Mouse (Mus musculus) limb, embryonic 13.5 days (tissue): ENCODE data around the gene Tlr9. TPM values are rescaled to one million over a fixed set of nuclear protein-coding genes. Genes with fewer than 3 reads are reported as not detected.

Experiments used
- ATAC-seq: fragments of 200-750 bp; cut with Nextera tagmentation; 2 replicates; pipeline ENCODE4 v1.8.0; 2017; ENCODE audit warnings: low read depth, moderate number of reproducible peaks, moderate TSS enrichment; ENCODE audit not compliant: low FRiP score
- H3K27ac ChIP-seq: fragments of 300-500 bp; sonication (generic); 2 replicates; pipeline ENCODE4 v1.5.1; 2015; ENCODE audit warnings: inconsistent platforms, mild to moderate bottlenecking, moderate library complexity
- H3K27me3 ChIP-seq: fragments of 300-500 bp; sonication (generic); 2 replicates; pipeline ENCODE4 v1.6.1; 2015; ENCODE audit warnings: mild to moderate bottlenecking, inconsistent platforms
- H3K36me3 ChIP-seq: fragments of 300-500 bp; sonication (generic); 2 replicates; pipeline ENCODE4 v1.6.1; 2015; ENCODE audit warnings: inconsistent platforms, mild to moderate bottlenecking, moderate library complexity
- H3K4me1 ChIP-seq: fragments of 300-500 bp; sonication (generic); 2 replicates; pipeline ENCODE4 v1.6.1; 2015; ENCODE audit warnings: inconsistent platforms
- H3K4me2 ChIP-seq: fragments of 300-500 bp; sonication (generic); replicated peaks from 2 replicates; pipeline ENCODE4 v1.6.1; 2015; ENCODE audit warnings: inconsistent platforms, mild to moderate bottlenecking, moderate library complexity
- H3K4me3 ChIP-seq: fragments of 300-500 bp; sonication (generic); 2 replicates; pipeline ENCODE4 v1.5.1; 2015; ENCODE audit warnings: moderate library complexity, mild to moderate bottlenecking, inconsistent platforms
- H3K9ac ChIP-seq: fragments of 300-500 bp; sonication (generic); 2 replicates; pipeline ENCODE4 v1.6.1; 2015; ENCODE audit warnings: mild to moderate bottlenecking, inconsistent platforms
- H3K9me3 ChIP-seq: fragments of 300-500 bp; sonication (generic); 2 replicates; pipeline ENCODE4 v1.6.1; 2016; ENCODE audit warnings: inconsistent platforms
- WGBS: fragments of 180-500 bp; shearing (Covaris S2); methylation state at CpG from one replicate; pipeline ENCODE4 v1.1.7; 2015; 5-methylcytosine and 5-hydroxymethylcytosine counted together
- polyA plus RNA-seq: library from polyadenylated mRNA; unstranded; fragments of >200 nt; fragmentation: Nextera tagmentation; extraction: Ambion mirVana; gene quantifications from 2 replicates; pipeline ENCODE4 v1.2.1, GENCODE M21; 2015

The Tlr9 gene
- polyA plus RNA-seq, 1 experiment from 2014 or later, result 0.05 TPM

GRCm38 (mm10) chr9:106226151-106226682 lies 3.8 kb downstream of the Tlr9 start:
- 4% methylated on average over 34 of the region's 34 CpGs for WGBS
- peak overlapping the region; percentile 44 for H3K4me3 ChIP-seq
- peak; percentile 57; the same call in 1 of the 2 replicates for ATAC-seq
- peaks cover 26% of the 10 kb centered on the region for H3K27me3 ChIP-seq
- H3K36me3 ChIP-seq, result no peaks in the 10 kb centered on the region
- H3K9me3 ChIP-seq, result no peaks in the 10 kb centered on the region
- peak overlapping the region; percentile 79 for H3K4me2 ChIP-seq
- H3K4me1 ChIP-seq, result peaks cover 11% of the 10 kb centered on the region
- no peak overlapping the region for H3K27ac ChIP-seq
- peak overlapping the region; percentile 64 for H3K9ac ChIP-seq

GRCm38 (mm10) chr9:106227790-106228429 lies 5.5 kb downstream of the Tlr9 start:
- Histone ChIP-seq H3K27me3 (peaks cover 26% of the 10 kb centered on the region), H3K4me3 (no peak overlapping the region), H3K9ac (no peak overlapping the region), H3K4me2 (no peak overlapping the region), H3K9me3 (no peaks in the 10 kb centered on the region), H3K27ac (no peak overlapping the region), H3K4me1 (peaks cover 11% of the 10 kb centered on the region), H3K36me3 (peaks cover 11% of the 10 kb centered on the region)
- 80% methylated on average over 8 of the region's 8 CpGs for WGBS
- ATAC-seq, result no peak

DNA sequence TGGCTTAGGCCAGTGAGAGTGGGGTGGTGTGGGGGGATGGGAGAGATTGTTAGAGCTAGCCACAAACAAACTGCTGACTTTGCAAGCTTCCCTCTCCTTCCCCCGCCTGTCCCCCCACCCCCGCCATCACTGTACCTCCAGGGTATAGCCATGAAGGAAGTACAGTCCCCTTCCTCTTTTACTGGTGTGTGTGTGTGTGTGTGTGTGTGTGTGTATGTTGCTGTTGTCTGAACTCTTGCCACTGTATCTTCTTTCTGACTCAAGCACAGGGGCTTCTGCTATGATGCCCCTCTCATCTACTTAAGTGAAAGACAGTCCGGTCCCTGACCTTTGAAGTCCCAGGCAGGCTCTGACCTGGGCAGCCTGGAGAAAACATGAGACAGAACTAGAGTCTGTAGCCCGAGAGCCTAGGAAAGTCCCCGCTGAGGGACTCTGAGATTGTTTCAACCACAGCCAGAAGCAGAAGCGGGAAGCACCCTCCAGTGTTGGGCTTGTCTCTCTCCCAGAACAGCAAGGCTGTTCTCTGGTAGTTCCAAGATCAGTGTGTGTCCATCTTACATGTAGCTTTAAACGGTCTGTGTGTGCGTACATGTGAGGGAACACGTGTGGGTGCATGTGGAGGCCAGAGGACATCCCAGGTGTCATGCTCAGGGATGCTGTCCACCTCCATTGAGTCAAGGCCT lies 7.8 kb downstream of the Tlr9 start:
- Histone ChIP-seq H3K27me3 (peaks cover 13% of the 10 kb centered on the region), H3K36me3 (peaks cover 33% of the 10 kb centered on the region), H3K4me3 (no peak overlapping the region), H3K4me2 (no peak overlapping the region), H3K27ac (no peak overlapping the region), H3K9me3 (no peaks in the 10 kb centered on the region), H3K9ac (no peak overlapping the region), H3K4me1 (peaks cover 11% of the 10 kb centered on the region)
- no peak for ATAC-seq
- 70% methylated on average over 8 of the region's 9 CpGs for WGBS

DNA sequence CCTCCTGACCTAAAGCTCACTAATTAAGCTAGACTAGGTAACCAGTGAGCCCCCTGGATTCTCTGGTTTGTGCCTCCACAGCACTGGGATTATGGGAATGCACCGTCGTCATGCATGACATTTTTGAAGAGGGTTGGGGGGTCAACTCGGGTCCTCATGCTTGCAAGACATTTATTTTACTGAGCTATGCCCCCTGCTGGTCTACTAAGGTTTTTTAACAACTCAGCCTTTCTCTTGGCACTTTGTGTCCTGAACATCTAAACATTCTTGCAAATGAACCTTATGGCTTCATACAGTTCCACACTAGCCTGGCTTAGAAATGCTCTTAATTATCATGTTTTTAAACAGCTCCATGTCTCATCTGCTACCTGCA lies 8.3 kb downstream of the Tlr9 start:
- WGBS, result 60% methylated on average over 3 of the region's 3 CpGs
- no peak for ATAC-seq

DNA sequence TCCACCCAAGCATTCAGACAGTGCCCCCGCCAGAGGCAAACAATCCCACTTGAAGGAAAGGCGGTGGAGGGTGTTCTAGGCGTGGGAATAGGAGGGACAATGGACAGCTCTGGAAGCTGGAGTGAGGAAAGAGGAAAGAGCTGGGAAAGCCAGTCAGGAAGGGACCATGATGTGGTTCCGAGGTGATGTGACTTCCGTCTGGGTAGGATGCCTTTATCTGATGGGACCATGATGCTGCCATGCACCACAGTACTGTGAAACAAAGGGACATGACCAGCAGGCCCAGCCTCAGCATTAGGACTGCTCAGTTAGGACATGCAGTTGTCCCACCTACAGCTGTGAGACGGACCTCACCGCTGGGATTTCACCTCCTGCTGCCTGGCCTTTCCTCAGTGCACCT lies 8.8 kb downstream of the Tlr9 start:
- no peaks in the 10 kb centered on the region for H3K9me3 ChIP-seq
- no peak overlapping the region for H3K4me2 ChIP-seq
- H3K27ac ChIP-seq, result no peak overlapping the region
- WGBS, result 84% methylated on average over 7 of the region's 7 CpGs
- H3K4me1 ChIP-seq, result peaks cover 4% of the 10 kb centered on the region; the same call in 1 of the 2 replicates
- H3K27me3 ChIP-seq, result peaks cover 6% of the 10 kb centered on the region
- no peak overlapping the region for H3K4me3 ChIP-seq
- H3K9ac ChIP-seq, result no peak overlapping the region
- H3K36me3 ChIP-seq, result peaks cover 44% of the 10 kb centered on the region
- no peak for ATAC-seq

More for the DNA sequence above, 8.3 kb downstream of the Tlr9 start:
- H3K4me2 ChIP-seq, result no peak overlapping the region
- no peak overlapping the region for H3K4me3 ChIP-seq
- H3K27ac ChIP-seq, result no peak overlapping the region
- peaks cover 9% of the 10 kb centered on the region for H3K4me1 ChIP-seq
- peaks cover 39% of the 10 kb centered on the region for H3K36me3 ChIP-seq
- no peak overlapping the region for H3K9ac ChIP-seq
- no peaks in the 10 kb centered on the region for H3K9me3 ChIP-seq
- peaks cover 7% of the 10 kb centered on the region for H3K27me3 ChIP-seq

DNA sequence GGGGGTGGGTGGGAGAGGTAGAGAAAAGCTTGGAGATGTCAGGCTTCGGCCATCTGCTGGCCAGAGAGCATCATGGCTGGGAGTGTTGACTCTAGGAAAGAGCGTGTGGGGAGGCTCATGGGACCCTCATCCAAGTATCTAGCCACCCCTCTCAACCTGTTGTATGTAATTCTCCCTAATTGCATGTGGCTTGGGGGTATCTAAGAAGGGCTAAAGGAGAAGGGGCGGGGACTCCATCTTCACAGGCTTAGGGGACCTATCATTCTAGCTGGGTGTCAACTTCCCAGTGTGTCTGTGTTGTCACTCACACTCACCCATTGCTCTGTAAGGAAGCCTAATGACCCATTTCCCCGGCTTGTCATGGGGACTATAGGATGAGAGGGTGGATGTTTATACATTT lies 9.4 kb downstream of the Tlr9 start:
- 90% methylated on average over 4 of the region's 4 CpGs for WGBS
- ATAC-seq, result no peak
- H3K27ac ChIP-seq, result no peak overlapping the region
- H3K9me3 ChIP-seq, result no peaks in the 10 kb centered on the region
- H3K27me3 ChIP-seq, result peaks cover 6% of the 10 kb centered on the region
- H3K4me3 ChIP-seq, result no peak overlapping the region
- no peaks in the 10 kb centered on the region for H3K4me1 ChIP-seq
- peaks cover 50% of the 10 kb centered on the region for H3K36me3 ChIP-seq
- H3K4me2 ChIP-seq, result no peak overlapping the region
- H3K9ac ChIP-seq, result no peak overlapping the region

DNA sequence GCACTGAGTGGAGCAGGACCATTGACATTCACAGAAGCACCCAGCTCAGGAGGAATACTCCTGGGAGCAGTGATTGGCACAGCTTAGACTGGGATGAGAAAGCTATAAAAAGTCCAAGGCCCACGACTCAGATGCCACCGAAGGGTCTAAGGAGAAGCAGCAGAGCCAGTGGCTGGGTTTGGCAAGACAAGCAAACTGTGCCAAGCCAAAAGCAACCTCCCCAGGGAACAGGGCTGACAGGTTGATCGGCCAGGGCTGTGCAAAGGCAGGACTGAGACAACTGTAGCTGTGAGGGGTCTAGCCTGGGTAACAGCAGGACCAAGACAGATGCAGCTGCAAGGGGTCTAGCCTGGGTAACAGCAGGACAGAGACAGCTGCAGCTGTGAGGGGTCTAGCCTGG lies 10.6 kb downstream of the Tlr9 start:
- ATAC-seq, result no peak
- H3K36me3 ChIP-seq, result peaks cover 61% of the 10 kb centered on the region

DNA sequence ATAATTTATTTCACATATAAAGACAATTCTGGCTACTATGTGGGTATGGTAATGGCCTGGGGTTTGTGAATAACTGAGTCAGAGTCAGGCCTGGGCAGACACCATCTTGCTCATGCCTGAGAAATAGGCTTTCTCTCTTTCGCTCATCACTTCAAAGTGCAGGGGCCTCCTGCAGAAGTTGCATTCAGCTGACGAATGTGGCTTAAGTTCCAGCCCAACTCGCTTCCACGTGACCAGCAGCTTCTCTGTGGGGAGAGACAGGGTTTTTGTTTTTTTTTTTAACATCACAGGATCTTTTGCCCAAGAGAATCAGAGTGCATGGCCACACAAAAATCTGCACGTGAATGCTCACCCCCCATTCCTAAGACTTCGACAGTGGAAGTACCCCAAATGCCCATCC lies 11.6 kb downstream of the Tlr9 start:
- H3K27ac ChIP-seq, result no peak overlapping the region
- H3K4me3 ChIP-seq, result no peak overlapping the region
- H3K4me2 ChIP-seq, result no peak overlapping the region
- 76% methylated on average over 6 of the region's 6 CpGs for WGBS
- no peaks in the 10 kb centered on the region for H3K27me3 ChIP-seq
- H3K36me3 ChIP-seq, result peaks cover 71% of the 10 kb centered on the region
- ATAC-seq, result no peak
- no peaks in the 10 kb centered on the region for H3K9me3 ChIP-seq
- H3K4me1 ChIP-seq, result no peaks in the 10 kb centered on the region
- no peak overlapping the region for H3K9ac ChIP-seq

More for the DNA sequence above, 10.6 kb downstream of the Tlr9 start:
- Histone ChIP-seq H3K9ac (no peak overlapping the region), H3K9me3 (no peaks in the 10 kb centered on the region), H3K4me2 (no peak overlapping the region), H3K4me1 (no peaks in the 10 kb centered on the region), H3K27me3 (no peaks in the 10 kb centered on the region), H3K27ac (no peak overlapping the region), H3K4me3 (no peak overlapping the region)
- WGBS, result 87% methylated on average over 3 of the region's 3 CpGs

DNA sequence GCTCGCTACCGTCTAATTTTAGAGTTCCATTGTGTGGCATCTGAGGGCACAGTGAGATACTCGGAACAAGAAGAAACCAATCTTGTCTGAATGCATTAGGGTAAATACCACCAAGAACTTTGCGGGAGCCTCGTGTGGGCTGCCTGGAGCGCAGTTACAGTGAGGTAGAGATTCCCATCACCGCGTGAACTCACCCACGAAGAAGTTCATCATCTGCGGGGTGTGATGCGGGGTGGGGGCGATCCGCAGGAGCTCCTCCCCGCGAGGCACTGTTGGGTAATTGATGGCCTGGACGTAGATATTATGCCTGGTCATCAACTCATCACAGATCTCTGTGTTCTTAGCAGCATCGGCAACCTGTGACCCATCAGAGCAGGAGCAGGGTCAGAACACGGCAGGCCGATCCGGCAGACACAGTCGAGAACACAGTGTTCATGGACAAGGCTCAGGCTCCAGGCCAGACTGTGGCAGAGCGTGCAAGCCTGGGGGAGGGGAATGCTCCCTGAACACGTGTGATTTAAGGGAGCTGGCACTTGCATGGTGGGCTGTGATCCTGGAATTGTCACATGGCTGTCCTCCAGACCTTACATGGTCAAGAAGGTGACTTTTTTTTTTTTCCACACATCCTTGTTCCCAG lies 12.9 kb downstream of the Tlr9 start:
- no peak overlapping the region for H3K27ac ChIP-seq
- ATAC-seq, result no peak
- no peaks in the 10 kb centered on the region for H3K9me3 ChIP-seq
- no peak overlapping the region for H3K4me3 ChIP-seq
- H3K27me3 ChIP-seq, result no peaks in the 10 kb centered on the region
- no peak overlapping the region for H3K4me2 ChIP-seq
- H3K9ac ChIP-seq, result no peak overlapping the region
- peaks cover 85% of the 10 kb centered on the region for H3K36me3 ChIP-seq
- no peaks in the 10 kb centered on the region for H3K4me1 ChIP-seq
- WGBS, result 90% methylated on average over 23 of the region's 23 CpGs

DNA sequence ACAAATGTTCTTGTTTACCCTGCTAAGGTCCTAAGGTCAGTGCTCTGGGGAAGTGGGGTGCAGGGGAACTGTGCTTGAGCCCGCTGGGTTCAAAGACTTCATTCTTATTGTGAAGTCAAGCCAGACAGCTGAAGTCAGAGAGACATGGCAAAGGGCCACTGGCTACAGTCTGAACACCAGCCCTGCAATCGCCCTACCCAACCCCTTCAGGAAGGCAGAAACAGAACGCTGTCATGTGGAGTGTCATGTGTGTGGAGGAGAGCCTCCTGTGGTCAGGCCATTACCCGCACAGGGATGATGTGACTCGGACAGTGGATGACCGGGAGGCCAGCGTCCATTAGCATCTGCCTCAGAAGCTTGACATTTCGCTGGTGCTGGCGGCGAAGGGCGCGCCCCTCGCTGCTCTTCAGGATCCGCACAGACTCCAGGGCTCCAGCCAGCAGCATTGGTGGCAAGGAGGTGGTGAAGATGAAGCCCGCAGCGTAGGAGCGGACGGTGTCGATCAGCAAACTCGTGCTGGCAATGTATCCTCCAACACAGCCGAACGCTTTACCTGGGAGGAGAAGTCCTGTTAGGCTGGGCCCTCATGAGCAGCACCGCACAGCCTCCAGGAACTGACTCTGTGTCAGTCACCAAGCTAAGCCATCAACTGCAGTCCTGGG lies 13.9 kb downstream of the Tlr9 start:
- Histone ChIP-seq H3K4me3 (no peak overlapping the region), H3K27me3 (no peaks in the 10 kb centered on the region), H3K4me2 (no peak overlapping the region), H3K27ac (no peak overlapping the region), H3K4me1 (no peaks in the 10 kb centered on the region), H3K9ac (no peak overlapping the region), H3K9me3 (no peaks in the 10 kb centered on the region), H3K36me3 (peaks cover 94% of the 10 kb centered on the region)
- ATAC-seq, result no peak
- WGBS, result 93% methylated on average over 23 of the region's 23 CpGs

GRCm38 (mm10) chr9:106236818-106237211 lies 14.4 kb downstream of the Tlr9 start:
- WGBS, result 92% methylated on average over 3 of the region's 3 CpGs
- H3K9me3 ChIP-seq, result no peaks in the 10 kb centered on the region
- H3K4me1 ChIP-seq, result no peaks in the 10 kb centered on the region
- H3K27me3 ChIP-seq, result no peaks in the 10 kb centered on the region
- ATAC-seq, result no peak
- H3K9ac ChIP-seq, result no peak overlapping the region
- peaks cover 100% of the 10 kb centered on the region for H3K36me3 ChIP-seq
- H3K4me3 ChIP-seq, result no peak overlapping the region
- no peak overlapping the region for H3K27ac ChIP-seq
- H3K4me2 ChIP-seq, result no peak overlapping the region

- ATAC-seq, result no peak
- Histone ChIP-seq H3K9ac (no peak overlapping the region), H3K4me2 (no peak overlapping the region), H3K27me3 (no peaks in the 10 kb centered on the region), H3K27ac (no peak overlapping the region), H3K4me1 (no peaks in the 10 kb centered on the region), H3K9me3 (no peaks in the 10 kb centered on the region), H3K4me3 (no peak overlapping the region), H3K36me3 (peaks cover 100% of the 10 kb centered on the region)
- WGBS, result 89% methylated on average over 8 of the region's 8 CpGs
These were observed 15.0 kb downstream of the Tlr9 start for GRCm38 (mm10) chr9:106237401-106237800.
